Mouse (Mus musculus) T-cell, adult 2 months (primary cell): ENCODE measurements at regions not wholly inside any gene's neighbourhood (a gene's known extent, or its start where the extent isn't known, plus 50 kb on each side); places are given as distances from the start of the nearest gene placed in this dataset.

ENCODE experiments used
- DNase-seq: peaks from one replicate; pipeline ENCODE4 v3.0.0; 2022; ENCODE audit warnings: low spot score

DNA sequence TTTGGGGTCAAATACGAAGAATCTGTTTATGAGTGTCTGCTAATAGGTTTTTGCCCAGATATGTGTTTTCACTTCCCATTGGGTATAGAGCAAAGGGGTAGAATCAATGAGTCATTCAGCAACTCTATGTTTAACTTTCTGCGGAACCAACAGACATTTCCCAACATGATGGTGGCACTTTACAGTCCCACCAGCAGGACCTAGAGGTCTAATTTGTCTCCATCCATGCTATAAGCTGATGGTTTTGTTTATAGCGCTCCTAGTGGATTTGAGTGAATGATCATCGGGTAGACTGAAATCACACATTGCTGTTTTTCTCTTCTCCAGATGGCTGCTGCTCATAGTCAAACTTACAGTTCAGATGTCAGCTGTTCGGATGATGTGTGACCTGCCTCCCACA is 99.7 kb upstream of the Arid5b start:
- no peak for DNase-seq

GRCm38 (mm10) chr10:68377479-68377878 is 98.9 kb upstream of the Arid5b start:
- no peak for DNase-seq

GRCm38 (mm10) chr10:68373875-68374274 is 95.3 kb upstream of the Arid5b start:
- no peak for DNase-seq

- DNase-seq = no peak
Observed at GRCm38 (mm10) chr10:68371785-68372184, 93.2 kb upstream of the Arid5b start.

- no peak for DNase-seq
Observed at GRCm38 (mm10) chr10:68370986-68371385, 92.4 kb upstream of the Arid5b start.

DNA sequence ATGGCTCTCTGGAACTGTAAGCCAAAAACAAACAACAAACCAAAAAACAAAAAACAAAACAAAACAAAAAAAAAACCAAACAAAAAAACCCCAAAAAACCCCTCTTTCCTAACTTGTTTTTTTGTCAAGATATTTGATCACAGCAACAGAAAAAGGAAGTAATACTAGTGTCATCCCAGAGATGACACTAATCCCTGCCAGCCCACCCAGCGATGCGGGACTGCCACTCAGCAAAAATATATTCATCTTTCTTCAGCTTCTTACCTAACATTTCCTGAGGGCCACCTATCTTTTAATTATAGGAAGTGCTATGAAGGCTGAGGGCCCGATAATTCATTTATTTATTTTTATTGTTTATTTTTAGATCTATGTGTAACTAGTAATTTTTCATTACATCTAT is 88.3 kb upstream of the Arid5b start:
- no peak for DNase-seq

- no peak for DNase-seq
Observed at GRCm38 (mm10) chr10:68360765-68361483, 82.4 kb upstream of the Arid5b start.

DNA sequence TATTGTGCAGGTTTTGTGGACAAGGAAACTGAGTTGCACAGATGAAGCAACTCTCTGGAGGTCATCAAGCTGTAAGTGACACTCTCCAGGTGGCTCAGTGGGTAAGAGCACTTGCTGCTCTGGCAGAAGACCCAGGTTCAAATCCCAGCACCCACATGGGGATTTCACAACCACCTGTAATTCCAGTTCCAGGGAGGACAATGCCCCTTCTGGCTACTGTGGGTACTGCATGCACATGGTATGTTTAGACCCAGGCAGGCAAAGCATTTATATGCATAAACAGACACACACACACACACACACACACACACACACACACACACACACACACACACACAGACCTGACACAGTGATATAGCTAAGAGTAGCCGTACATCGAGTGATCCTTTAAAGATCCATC is 80.6 kb upstream of the Arid5b start:
- no peak for DNase-seq

DNA sequence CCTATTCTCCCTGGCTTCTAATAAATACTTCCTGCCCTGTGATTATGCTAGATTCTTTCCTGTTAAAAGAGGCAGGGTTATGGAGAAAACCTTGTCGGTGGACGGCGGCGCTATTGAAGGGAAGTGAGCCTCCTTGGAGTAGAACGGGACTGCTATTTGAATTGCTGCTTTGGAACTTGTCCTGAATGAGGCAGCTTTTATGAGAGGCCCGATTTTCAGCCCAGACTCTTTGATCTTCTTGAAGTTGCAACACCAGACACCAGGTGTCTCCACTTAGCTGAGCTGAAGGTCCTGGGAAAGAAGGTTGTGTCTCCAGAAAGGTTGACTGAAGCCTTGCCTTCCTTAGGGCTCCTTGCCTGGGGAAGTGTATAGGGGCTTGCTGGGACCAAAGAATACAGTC is 78.4 kb upstream of the Arid5b start:
- peak; percentile 5 for DNase-seq

DNA sequence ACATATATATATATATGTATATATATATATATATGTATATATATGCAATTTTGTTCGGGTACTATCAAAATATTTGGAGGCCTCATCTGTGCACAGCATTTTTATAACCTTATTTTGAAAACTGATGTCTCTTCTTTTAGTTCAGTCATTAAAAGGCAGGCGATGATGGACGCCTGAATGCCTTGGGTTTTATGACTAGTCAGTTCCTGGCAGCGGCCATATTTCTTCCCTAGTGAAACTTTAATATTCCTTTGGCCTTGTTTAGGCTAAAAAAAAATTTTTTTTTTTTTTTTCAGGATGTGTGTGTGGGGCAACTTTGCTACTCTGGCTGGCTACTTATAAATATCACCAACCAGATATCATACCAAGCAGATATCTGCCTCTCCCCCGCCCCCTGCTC is 78.0 kb upstream of the Arid5b start:
- DNase-seq = no peak

DNA sequence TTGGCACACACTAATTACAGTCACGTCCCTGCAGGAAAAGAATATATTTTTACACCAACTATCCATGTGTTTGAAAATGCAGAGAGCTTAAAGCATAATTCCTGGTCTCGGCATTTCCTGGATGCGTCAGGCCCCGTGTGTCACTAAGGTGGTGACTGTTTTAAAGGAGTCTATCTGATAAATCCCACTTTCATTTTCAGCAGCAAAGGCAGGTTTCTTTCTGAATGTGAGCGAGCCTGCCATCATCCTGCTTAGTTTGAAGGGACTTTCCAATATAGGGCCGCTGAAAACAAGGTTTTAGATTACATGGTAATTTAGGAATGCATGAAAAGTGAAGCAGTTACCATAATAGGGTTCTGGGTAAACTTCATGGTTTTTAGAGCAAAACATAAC is 77.5 kb upstream of the Arid5b start:
- DNase-seq = no peak

- no peak for DNase-seq
Observed at GRCm38 (mm10) chr10:68355471-68356092, 77.0 kb upstream of the Arid5b start.

GRCm38 (mm10) chr10:68354335-68355231 is 76.0 kb upstream of the Arid5b start:
- no peak for DNase-seq

GRCm38 (mm10) chr10:68353692-68354232 is 75.2 kb upstream of the Arid5b start:
- no peak for DNase-seq

GRCm38 (mm10) chr10:68351841-68352555 is 73.5 kb upstream of the Arid5b start:
- no peak for DNase-seq

GRCm38 (mm10) chr10:68351441-68351840 is 72.9 kb upstream of the Arid5b start:
- no peak for DNase-seq

GRCm38 (mm10) chr10:68350798-68351197 is 72.3 kb upstream of the Arid5b start:
- DNase-seq = no peak

DNA sequence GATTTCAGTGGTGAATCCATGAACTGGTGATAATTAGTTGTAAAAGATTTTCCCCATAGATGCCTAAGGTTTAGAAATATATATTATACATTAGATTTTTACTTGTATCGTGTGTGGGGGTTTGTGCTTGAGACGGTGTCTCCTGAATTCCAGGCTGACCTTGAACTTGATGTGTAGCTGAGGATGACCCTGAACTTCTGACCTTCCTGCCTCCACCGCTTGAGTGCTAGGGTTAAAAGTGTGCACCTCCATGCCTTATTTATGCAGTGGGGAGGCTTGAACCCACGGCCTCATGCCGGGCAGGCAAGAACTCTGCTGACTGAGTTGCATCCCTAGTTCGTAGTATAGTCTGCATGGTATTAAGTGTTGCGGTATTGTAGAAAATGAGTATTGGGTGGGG is 69.3 kb upstream of the Arid5b start:
- DNase-seq = no peak

- no peak for DNase-seq
Observed at GRCm38 (mm10) chr10:68344991-68345720, 66.6 kb upstream of the Arid5b start.

GRCm38 (mm10) chr10:68344211-68344610 is 65.7 kb upstream of the Arid5b start:
- DNase-seq = no peak

- DNase-seq = no peak
Observed at GRCm38 (mm10) chr10:68334054-68334453, 55.5 kb upstream of the Arid5b start.
